Mouse (Mus musculus) gastrocnemius, postnatal 36 days (tissue): ENCODE results near the gene Pde4dip. TPM values are rescaled to one million over a fixed set of nuclear protein-coding genes. Genes with fewer than 3 reads are reported as not detected.

Source experiments
- DNase-seq, 2 experiments: peaks; one replicate each; pipeline ENCODE4 v3.0.0; 2022
- intact Hi-C: fragments of 180-260 bp; cut with DNase I; formaldehyde crosslinking; loops from one replicate; pipeline ENCODE4 v1.15.1; 2025
- total RNA-seq, 2 experiments: library from RNA; stranded (reverse); gene quantifications; 2 replicates each; pipeline ENCODE4 v1.2.3; 2021

Gene Pde4dip
- total RNA-seq, 2 experiments from 2014 or later = 2,796 to 3,405 TPM

DNA sequence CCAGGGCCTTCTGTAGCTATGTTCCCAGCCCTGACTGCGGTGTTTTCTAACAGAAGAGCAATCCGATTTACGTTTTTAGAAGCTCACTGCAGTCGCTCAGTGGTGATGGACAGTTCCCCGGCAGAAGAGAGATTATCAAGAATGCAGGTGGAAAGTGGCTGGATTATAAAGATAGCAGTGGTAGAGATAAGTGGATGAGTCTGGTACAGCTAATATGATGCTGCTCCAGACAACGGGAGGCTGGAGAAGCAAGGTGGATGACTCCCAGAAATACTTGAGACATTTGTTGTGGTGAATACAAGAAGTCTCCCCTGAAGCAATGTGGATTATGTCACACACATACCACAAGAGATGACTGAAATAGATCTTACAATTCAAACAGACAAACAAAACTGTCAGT lies 126.6 kb downstream of the Pde4dip start:
- no peak for DNase-seq
- intact Hi-C loops = no loop called here

DNA sequence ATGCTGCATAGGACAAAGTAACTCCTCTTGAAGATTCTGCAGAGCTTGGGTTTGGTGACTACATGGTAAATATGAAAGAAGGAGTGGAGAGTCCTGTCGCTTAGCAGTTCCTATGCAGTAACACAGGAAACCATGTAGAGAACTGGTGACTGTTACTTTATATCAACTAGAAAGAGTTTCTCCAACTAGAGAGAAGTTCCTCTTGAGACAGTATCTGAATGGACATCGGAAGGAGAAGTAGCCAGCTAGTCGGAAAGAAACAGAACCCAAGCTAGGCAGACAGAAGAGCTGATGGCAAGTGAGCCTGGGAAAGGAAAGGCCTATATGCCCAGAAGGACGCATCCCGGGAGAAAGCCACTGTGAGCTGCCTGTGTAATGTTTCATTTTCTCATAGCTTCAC lies 127.3 kb downstream of the Pde4dip start:
- intact Hi-C loops = no loop called here
- no peak for DNase-seq

DNA sequence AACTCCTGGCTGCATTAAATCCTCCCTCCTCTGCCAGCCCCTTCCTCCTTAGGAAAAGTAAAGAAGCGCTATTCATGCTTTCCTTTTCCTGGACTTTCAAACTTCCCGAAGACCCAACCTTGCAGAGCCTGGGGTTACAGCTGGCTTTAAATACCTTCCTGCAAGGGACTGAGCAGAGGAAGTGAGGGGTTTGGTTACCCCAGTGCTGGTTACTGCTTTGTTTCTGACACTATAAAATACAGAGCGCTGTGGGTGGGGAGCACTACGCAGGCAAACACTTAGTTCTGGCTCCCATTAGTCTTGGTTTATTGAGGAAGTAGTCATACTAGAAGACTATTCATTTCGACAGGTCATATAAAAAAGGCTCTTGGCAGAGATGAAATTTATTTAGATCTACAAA lies 128.7 kb downstream of the Pde4dip start:
- DNase-seq = no peak
- intact Hi-C loops = no loop called here

DNA sequence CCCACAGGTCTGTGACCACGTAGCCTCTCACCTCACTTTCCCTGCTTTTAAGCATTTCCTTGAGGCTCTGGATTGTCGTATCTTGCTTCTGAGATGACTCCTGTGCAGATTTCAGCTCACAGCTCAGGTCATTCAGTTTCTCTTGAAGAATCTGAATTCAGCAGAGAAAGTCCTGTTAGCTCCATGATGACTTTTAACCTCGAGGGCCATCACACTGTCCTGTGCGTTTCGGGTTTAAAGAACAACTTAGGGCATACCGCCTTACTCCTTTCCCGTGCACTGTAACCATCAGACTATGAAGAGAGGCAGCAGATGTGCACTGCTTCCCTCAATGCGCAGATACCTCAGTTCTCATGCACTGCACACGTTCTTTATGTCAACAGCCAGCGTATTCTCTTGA lies 131.0 kb downstream of the Pde4dip start:
- intact Hi-C loops = no loop called here

DNA sequence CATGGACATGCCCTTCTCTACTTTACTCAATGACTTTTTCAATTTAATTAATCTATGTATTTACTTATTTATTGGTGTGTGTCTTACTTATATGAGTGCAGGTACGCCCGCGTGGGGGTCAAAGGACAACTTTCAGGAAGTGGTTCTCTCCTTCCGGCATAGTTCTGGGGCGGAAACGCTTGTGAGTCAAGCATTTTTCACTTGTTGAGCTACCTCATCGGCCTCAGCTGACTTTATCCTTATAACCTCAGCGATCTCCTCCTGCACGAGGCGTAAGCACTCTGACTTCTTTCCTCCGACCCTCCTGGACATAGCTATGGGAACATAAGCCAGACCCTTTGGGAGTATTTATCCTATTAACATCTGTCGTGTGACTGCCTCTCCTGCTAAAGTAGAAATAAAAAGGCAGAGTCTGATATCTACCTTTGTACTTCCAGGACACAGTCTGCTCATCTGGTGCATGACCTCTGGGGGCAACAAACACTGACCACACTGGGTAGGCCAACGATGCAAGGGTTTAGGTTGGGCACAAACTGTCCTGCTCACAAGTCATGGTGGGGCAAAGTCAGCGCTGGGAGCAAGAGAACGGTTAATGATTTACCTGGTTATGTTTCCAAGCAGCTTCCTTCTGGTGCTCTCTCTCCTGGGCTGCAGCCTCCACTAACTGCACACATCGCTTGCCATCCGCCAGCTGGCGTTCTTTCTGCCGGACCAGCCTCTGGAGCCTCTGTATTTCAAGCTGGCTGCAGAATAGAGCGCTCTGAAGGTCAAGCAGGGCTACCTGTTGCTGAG lies 132.0 kb downstream of the Pde4dip start:
- intact Hi-C loops = no loop called here

More for the DNA sequence above, 131.0 kb downstream of the Pde4dip start:
- no peak for DNase-seq

DNA sequence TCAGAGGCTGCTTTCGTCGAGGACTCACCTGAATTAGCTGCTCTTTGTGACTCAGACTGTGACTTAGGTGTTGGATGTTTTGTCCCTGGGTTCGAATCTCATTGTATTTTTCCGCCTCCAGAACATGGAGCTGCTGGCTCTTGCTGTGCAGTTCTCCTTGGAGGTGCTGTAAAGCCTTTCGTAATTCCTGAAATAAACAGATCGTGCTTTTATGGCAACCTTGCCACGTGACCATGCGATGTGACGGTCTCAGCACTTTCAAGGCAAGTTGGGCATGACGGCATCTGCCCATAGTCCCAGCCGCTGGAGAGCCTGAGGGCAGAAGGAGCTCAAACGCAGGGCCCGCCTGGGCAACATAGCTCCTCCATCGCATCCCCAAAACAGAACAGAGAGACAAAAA lies 133.1 kb downstream of the Pde4dip start:
- intact Hi-C loops = no loop called here
- no peak for DNase-seq

More for the DNA sequence above, 132.0 kb downstream of the Pde4dip start:
- no peak for DNase-seq

DNA sequence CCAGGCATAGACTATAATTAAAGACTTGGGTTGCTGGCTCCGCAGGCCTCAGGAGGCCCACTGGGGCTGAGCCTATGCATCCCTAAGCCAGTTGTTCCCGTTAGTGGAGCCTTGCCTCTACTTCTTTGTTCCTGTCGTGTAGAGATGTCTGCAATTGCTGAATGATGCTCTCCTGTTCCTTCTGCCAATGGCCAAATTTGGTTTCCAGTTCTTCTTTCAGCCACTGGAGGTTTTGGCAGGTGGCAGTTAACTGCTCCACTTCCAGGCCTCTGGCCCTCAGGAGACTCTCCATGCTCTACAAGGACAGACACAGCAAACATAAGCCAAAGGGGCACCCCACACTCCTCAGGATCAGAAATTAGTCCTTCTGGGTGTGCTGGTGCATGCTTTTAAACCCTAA lies 135.6 kb downstream of the Pde4dip start:
- no peak for DNase-seq
- intact Hi-C loops = no loop called here

DNA sequence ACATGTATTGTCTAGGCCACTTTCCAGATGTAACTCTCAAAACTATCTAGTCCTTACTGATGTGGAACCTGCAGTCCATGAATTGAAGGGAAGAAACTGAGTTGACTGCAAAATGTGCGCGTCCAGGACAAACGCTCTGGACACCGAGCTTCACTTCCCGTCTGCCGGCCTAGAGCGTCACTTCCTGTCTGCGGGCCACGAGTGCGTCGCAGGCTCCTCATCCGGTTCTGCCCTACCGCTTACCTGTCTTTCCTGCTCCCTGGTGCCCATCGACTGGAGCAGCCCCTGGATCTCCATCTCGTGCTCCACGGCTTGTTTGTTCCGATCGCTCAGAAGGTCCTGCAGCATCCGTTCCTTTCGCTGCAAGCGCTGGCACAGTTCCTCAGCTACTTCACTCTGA lies 136.9 kb downstream of the Pde4dip start:
- intact Hi-C loops = no loop called here
- DNase-seq = no peak

DNA sequence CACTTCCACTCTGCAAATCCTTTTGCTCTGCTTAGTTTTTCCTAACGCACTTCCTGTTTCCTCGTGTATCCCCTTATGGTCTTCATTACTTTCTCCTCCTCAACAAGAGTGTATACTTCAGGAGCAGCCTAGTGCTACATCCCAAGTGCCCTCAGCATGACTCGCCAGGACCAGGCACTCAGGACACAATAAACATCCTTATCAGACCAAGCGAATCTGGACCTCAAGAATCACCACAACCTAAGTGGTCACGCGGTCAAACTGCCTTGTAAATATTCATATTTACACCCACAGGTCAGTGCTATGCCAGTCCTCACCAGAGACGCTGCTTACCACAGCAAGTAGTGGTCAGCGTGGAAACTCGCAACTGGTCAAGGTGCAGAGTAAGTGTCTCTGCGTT lies 139.7 kb downstream of the Pde4dip start:
- no peak for DNase-seq
- intact Hi-C loops = no loop called here

DNA sequence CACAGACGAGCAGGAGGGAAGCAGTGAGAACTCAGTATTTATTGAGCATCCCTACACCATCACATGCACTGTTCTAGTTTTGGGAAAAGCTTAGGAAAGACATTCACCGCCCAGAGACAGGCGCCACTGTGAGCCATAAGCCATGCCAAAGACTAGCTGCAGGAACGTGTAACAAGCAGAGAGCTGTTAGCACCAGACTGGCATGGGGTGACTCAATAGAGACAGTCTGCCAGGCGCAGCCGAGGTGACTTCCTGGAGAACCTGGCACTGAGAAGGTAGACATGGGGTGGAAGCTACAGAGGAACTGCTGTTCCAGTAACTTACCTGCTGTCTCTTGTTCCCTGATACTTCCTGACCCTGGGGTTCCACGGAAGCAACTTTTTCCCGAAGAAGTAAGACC lies 145.7 kb downstream of the Pde4dip start:
- DNase-seq = no peak
- intact Hi-C loops = no loop called here

DNA sequence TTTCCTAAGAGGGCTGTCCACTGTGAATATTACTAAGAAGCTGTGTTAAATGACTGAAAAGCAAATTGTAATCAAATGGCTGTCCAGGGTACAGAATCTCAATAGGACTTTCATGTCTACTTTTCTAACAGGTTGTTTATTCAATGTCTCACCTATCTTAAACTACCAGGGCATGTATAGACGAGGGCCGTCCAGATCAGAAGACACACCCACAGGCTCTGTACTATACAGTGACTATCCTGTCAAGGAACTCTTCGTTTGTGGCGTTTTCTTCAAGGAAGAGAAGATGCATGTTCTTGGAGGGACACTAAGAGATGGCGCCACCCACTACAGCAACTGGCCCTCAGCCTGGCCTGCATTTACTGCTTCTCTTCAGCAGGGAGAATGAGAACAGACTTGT lies 152.9 kb downstream of the Pde4dip start:
- intact Hi-C loops = no loop called here

DNA sequence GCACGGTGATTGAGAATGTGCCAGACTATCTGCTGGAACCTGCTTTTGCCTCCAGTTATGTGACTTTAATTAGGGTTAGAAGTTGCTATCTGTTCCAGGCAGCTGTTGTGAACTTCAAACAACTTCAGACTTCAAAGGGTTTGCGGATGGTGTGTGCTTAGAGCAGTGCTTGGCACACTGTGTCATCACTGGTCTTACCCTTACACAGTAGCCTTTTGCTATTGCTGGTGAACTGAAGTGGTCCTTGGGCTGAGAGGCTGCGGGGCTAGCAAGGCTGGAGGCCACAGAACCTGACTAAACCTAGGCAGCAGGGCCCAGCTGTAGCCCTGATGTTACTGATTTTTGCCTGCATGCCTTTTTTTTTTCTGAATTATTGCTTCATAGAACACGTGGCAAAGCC lies 154.2 kb downstream of the Pde4dip start:
- DNase-seq = no peak
- intact Hi-C loops = no loop called here

More for the DNA sequence above, 152.9 kb downstream of the Pde4dip start:
- DNase-seq = no peak

DNA sequence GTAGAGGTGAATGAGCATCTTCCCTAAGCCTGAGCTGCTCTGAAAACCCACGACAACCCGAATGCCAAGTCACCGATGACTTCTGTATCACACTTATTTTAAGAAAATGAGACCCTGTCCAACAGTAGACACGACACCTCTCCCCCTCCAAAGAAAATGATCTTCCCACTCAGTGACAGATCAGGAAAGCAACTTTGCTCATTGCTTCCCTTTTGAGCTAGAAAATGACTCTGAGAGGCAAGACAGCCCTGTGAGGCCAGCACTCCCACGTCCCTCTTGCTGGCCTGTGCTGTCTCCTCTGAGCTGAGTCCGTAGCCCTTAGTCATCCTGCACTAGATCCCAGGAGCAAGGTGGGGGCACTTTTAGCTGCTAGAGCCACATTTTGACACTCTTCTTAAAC lies 155.9 kb downstream of the Pde4dip start:
- intact Hi-C loops = no loop called here

DNA sequence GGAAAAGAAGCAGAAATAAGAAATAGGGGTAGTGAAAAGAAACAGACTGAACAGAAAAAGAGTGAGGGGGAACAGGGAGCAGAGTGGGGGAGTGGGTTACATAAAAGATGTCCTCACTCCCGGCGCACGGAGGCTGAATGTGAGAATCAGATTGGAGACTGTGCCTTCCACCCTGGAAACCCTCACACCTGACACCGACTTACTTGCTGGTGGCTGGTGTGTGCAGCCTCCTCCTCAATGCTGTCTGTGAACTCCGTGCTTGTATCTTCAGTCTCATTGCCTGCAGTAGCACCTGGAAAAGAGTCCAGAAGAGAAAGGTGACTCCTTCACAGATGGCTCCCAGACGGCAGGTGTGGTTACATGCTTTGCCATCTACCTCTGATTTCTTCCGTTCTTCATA lies 157.9 kb downstream of the Pde4dip start:
- no peak for DNase-seq
- intact Hi-C loops = no loop called here

More for the DNA sequence above, 155.9 kb downstream of the Pde4dip start:
- DNase-seq = no peak

DNA sequence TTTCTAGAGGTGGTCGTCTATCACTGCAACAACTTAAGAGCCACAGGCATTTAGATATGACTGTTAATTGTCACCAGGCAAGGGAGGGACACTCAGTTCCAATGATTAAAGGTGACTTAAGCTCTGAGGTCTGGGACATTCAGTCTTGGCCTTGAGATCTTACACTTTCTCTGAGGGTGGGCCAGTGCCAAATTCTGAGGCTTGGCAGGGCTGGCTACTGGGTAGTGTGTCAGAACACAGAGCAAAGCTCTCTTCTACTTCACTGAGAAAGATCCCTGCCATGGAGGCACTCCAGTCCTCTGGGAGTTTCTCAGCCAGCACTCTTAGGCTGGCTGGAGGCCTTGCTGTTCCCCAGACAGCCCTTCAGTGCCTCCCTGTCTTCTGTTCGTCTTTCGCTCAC lies 158.4 kb downstream of the Pde4dip start:
- intact Hi-C loops = no loop called here
- DNase-seq = peak; percentile 53 to 56

DNA sequence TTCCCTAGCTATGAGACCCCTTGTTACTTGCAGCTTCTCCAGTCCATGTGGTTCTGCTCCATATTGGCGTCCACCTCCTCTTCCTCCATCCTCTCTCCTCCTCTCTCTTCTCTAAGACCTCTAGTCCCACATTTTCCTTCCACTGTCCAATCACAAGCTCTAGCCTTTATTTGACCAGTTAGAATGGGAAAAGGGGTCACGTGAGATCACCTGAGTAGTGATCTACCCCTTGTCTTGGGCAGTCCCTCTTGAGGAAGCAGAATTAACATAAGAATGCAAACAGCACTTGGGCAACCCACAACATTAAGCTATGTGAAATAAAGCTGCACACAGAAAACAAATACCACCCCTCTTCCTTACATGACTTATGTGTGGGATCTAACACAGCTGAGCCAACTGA lies 160.7 kb downstream of the Pde4dip start:
- no peak for DNase-seq
- intact Hi-C loops = no loop called here

DNA sequence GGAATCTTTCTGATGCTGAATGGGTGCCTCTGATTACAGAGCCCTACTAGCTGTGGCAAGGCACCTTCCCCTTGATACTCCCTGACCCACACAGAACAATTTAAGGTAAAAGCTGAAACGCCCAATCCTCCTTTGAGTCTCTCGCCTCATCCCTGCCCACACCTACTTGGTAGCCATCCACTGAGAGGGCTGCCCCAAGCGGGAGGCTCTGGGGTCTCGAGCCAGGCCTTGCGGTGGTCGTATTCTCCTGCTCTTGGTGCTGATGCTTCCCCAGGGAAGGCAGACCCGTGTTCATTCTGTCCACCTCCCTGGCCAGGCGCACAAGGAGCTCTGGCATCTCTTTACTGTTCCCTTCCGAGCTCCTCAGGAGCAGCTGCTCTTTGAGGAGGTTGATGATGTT lies 169.4 kb downstream of the Pde4dip start:
- DNase-seq = no peak
- intact Hi-C loops = no loop called here

DNA sequence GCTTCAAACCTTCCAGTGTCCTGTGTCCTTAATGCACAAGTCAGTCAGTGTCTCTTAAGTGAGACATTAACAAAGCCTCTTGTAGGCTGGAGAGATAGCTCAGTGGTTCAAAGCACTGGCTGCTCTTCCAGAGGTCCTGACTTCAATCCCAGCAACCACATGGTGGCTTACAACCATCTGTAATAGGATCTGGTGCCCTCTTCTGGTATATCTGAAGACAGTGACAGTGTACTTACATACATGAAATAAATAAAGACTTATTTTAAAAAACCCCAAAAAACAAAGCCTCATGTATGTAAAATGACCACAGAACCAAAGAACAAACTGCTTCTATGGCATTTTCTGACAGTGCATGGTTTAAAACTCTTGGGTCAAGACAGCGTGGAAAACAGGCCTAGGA lies 172.6 kb downstream of the Pde4dip start:
- no peak for DNase-seq
- intact Hi-C loops = no loop called here

DNA sequence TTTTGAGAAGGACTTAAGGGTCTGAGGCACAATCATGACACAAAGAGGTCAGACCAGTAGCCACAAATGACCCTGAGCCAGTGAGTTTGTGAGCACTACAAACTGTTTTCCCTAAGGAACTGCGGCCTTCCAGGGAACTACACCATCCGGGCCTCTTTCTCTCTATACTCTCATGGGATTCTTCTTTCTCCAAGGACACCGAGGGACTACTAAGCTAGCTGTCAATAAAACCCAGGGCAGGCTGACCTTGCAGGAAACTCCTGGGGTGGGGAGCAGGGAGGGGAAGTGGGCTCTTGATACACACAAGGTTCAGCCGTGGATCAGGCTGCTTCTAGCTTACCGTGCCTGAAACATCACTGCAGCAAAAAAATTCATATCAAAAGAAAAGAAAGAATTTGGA lies 177.6 kb downstream of the Pde4dip start:
- no peak for DNase-seq
- intact Hi-C loops = no loop called here

DNA sequence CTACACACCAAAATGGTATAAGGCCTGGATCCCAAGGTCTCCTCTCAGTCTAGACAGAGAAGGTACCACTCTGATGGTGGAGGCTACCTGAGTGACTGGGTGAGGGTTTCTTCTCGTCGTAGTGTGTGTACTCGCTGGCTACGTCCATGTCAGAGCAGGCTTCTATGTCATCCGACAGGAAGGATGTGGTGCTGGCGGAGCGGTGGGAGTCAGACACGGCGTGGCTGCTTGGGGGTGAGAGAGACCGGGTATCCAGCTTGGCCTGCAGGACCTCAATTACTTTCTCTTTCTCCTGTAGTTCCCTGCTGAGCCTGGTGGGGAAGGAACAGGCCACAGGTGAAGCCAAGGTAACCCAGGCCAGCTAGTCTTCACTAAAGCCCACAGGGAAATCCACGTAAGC lies 178.4 kb downstream of the Pde4dip start:
- intact Hi-C loops = no loop called here
- no peak for DNase-seq

DNA sequence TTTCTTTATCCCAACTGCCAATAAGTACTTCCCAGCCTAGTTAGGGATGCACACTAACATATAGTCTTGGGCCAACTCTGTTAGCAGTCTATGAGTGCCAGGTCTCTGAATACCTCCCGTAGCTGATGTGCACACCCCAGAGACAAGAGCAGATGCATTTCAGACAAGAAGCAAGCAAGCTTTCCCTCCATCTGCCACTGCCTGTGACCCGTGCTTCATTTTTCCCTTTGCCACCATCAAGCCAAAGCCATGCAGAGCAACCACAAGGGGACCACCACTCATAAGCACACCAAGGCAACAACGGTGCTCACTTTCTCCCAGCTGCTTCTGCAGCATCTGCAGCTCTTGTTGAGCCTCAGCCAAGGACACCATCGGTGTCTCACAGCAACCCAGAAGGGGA lies 181.9 kb downstream of the Pde4dip start:
- intact Hi-C loops = no loop called here
- DNase-seq = no peak

DNA sequence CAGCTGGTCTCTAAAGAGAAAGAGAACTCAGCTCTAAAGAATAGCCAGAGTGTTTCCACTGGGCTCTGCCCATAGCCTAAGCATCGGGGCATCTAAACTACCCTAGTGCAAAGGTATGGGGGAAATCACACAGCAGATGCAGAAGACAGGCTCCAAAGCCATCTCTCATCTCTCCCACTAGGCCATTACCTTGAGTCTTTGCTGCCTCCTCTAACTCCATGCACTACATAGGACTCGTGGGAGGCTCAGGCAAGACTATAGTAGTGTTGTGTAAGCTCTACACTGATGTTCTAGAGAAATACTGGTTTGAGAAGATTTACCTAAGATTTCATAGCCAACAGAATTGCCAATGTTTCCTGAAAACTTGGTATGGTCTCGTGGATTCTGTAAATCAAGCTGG lies 183.0 kb downstream of the Pde4dip start:
- intact Hi-C loops = no loop called here
- DNase-seq = no peak
